Mouse (Mus musculus) adrenal gland, postnatal 14 days (tissue): ENCODE measurements around the gene Grasp. TPM values are rescaled to one million over a fixed set of nuclear protein-coding genes. Genes with fewer than 3 reads are reported as not detected.

Experiments
- DNase-seq: peaks from one replicate; pipeline ENCODE4 v3.0.0; 2021; ENCODE audit warnings: mixed read lengths
- total RNA-seq: library from RNA; stranded (reverse); gene quantifications from 2 replicates; pipeline ENCODE4 v1.2.3, GENCODE M21; 2021

Gene Grasp
- total RNA-seq, 1 experiment from 2014 or later = 29.7 TPM

DNA sequence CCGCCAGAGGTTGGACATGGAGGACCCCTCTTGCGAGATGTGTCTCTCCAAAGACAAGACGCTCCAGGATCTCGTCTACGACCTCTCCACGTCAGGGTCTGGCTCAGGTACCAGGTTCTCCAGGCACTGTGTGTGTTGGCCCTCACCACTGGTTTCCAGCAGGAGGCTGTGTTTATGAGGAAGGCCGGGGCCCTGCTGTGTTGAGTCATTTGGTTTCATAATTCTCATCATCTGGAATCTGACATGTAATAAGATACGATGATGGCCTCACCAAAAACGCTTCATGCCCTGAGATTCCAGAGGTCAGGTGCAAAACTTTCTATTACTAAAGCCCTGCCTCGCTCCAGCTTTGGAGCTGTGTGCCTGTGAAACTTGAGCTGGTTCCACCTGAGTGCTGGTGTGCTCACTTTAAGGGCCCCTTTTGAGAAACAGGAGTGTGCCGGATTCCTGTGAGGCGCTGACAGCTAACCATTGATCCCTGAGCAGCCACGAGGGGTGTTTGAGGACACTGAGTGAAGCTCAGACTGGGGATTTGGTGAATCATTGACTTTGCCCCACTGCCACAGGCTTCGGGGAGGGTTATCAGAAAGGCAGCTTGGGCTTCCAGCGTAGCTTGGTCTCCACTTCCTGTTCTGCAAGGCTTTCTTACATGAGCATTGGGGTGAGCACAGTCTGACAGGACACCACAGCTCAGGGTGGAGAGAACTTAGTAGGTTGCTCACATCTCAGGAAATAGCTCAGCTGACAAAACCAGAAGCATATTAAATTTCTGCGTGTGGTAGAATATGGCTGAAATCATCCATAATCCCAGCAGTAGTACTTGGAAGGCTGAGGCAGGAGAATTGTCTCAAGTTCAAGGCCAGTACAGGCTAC is 28.8 kb upstream of the Grasp start:
- no peak for DNase-seq

DNA sequence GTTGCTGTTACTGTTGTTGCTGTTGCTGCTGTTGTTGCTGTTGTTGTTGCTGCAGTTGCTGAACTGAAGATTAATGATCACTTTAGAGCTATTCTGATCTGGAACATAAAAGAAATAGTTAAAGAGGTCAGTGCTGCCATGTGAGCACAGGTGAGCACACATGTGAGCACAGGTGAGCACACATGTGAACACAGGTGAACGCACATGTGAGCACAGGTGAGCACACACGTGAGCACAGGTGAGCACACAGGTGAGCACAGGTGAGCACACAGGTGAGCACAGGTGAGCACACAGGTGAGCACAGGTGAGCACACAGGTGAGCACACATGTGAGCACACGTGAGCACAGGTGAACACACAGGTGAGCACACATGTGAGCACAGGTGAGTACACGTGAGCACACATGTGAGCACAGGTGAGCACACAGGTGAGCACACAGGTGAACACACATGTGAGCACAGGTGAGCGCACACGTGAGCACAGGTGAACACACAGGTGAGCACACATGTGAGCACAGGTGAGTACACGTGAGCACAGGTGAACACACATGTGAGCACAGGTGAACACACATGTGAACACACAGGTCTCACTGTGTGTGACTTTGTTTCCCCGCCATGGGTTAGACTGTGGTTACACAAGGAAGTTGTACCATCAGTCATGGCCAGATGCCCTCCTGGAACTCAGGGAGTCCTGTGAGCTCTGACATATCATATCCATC is 27.8 kb upstream of the Grasp start:
- DNase-seq = no peak

DNA sequence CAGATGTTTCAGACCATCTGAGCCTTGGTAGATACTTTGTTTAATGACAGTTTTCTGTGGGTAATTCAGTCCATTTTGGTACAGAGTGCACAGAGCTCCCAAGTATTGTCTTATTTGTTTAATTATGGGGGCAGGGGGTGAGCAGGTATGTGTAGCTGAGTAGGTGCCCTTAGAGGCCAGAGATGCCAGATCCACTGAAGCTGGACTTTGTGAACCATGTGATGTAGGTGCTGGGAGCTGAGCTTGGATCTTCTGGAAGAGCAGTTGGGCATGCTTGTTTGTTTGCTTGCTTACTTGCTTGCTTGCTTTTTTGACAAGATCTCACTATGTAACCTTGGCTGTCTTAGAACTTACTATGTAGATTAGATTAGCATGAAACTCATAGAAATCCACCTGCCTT is 27.0 kb upstream of the Grasp start:
- DNase-seq = no peak

DNA sequence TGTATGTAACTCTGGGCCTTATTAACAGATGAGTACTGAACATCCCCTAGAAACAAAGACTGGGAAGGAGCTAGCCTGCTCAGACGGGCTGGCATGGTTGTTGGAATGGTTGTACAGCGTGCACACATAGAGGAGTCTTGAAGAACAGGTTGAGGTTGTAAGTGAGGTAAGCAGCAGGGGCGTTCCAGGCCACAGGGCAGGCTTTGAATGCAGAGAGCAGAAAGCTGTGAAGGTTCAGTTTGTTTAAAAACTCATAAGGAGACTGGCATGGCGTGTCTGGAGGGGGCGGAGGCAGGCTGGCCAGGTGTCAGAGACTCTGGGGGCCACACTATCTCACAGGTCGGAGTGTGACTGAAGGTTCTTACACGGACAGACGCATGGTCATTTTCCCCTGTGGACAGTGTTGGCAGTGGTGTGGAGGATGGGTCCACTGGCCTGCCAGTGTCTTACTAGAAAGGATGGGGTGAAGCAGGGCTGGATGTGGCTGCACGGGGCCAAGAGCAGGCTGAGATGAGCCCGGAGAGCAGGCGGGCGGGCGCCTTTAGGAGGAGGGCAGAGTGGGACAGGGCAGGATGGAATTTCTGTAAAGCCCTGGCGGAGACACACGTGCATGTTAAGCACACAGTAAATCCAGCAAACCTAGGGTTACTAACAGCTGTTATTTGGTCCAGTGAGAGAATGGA is 26.4 kb upstream of the Grasp start:
- no peak for DNase-seq

DNA sequence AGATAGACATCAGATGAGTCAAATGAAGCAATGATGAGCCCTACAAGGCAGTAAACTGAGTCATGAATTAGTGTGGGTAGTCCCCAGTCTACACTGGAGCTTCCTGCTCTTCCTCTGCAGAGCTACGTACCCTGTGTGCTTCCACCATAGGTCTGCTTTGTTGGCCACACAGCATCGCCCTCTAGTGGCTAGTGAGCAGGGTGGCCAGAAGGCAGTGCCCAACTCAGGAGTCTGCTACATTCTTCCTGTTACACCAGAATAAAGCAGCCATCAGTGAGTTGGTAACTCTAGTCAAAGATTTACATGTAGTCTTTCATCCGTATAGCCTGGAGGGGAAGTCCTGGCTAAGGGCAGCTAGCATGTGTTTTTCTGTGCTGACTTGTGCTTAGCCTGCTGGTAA is 25.8 kb upstream of the Grasp start:
- DNase-seq = peak; percentile 84

DNA sequence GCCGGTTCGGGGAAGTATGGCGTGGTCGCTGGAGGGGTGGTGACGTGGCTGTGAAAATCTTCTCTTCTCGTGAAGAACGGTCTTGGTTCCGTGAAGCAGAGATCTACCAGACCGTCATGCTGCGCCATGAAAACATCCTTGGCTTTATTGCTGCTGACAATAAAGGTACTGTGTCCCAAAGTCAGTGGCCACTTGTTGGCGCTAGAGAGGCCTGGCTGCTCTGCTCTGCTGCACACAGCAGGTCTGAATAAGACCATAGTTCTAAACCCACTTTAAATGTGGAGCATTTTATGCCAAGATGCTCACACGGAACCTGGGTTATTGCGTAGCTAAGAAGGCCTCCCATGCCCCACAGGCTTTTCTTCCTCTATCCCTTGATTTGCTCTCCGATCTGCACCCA is 25.1 kb upstream of the Grasp start:
- DNase-seq = no peak

DNA sequence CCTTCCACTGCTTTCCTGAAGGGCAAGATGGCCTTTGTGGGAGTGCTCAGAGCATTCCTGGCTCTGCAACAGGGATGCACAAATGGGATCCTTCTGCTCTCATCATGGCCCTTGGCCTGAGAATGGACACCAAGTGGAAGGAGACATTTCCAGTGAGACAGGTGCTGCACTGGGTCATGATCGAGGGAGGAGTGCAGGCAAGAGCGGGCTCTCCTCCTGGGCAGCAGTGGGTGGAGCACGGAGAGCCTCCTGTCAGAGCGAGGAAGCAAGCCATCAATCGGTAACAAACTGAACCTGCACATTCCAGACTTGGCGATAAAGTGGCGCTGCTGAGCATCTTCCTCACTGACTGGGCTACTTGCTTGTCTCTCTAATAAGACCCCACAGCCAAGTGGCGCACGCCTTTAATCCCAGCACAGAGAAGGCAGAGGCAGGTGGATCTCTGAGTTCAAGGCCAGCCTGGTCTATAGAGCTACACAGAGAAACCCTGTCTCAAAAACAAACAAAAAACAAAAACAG is 23.2 kb upstream of the Grasp start:
- no peak for DNase-seq

DNA sequence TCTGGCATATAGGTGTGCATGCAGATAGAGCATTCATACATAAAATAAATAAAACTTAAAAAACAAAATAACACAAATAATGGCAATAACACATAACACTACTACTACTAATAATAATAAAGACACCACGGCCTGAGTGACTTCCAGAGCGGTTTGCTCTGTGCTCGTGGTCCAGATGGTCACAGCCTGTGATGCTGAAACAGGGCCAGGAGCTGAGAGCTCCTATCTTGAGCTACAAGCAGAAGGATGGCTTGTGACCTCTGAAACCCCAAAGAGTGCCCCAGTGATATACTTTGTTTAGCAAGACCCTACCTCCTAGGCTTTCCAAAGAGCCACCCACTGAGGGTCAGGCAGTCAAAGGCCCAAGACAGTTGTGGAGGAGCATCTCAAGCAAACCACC is 22.6 kb upstream of the Grasp start:
- DNase-seq = no peak

DNA sequence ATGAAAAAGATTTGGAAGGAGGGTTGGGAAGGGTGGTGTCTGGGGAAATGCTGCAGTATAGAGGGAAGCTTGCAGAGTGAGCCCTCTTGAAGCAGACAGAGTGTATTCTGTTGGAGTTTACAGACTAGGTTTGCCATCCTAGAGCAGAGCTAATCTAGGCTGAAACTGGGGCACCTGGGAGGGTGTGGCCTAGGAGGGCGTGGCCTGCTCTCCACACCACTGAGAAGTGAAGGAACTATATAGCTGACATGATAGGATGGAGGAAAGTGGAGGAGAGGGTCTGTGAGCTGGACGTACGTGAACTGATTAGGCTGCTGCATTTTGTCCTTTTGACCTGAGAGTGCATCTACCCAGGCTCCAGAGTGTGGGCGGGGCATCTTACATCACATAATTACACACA is 20.3 kb upstream of the Grasp start:
- no peak for DNase-seq

DNA sequence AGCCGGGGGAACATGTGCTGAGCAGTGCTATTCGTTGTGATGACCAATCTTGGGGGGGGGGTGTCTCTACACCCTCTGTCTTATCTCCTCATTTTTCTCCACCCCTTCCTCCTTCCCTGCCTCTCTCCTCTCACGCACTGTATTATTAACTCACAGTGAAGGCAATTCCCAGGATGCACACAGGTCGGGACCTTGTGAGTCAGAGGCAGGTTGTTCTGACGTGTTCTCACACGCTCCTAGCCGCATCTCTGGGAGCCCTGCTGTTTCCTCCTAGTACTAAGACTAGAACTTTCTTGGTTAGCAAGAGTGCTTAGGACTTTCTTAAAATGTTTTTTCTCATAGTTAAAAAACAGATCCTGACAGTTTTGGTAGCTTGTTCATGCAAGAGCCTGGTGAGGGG is 19.2 kb upstream of the Grasp start:
- no peak for DNase-seq

DNA sequence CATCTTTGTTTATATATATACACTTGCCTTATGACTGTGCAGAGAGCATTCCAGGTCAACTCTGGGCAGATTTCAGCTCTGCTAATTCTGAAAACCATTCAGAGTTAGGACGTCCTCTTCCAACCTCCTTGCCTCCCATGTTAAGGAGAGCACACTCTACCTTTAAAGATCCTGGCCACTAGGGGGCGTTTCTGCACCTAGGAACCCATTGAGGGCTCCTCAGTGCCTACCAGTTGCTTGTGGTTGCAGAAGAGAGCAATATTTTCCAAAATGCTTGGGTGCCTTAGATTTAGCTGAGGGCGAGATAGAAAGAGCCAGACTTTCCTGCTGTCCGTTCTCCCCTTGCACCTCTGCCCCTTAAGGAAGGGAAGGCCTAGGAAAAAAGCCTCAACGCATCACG is 13.8 kb upstream of the Grasp start:
- peak; percentile 83 for DNase-seq

DNA sequence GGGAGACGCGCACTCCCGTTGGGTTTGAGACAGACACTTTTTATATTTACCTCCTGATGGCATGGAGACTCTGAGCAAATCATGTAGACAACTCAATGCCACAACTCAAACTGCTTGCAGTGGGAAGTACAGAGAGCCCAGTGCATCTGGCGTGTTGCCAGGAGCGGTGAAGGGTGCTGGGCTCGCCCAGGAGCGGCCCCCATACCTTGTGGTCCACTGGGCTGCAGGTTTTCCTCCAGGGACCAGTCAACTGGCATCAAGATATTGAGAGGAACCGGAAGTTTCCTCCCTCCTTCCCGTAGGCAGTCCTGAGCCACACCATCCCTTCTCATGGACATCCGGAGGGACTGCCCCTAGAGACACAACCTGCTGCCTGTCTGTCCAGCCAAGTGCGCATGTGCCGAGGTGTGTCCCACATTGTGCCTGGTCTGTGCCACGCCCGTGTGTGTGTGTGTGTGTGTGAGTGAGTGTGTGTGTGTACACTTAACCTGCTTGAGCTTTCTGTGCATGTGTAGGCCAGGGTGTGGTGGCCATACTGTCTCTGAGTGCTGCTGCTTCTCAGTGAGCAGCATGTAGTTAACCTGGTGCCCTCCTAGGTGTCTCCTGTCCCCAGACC is 12.9 kb upstream of the Grasp start:
- no peak for DNase-seq

DNA sequence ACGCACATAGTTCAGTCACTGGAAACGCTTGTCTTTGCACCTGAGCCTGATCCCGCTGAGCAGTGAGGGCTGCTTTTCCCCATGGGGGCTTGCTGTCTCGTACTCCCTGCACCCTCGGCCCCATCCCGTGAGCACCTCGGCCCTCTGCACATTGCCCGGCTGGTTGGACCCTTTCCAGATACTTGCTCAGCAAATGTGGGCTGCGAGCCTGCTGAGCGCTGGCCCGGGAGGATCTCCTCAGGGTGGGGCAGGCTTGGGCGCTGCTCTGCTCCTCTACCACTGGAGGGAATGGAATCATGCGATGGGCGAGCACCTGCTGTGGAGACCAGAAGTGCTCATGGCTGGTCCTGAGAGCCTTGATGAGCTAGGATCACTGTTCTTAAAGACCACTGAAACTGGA is 11.6 kb upstream of the Grasp start:
- peak; percentile 60 for DNase-seq

DNA sequence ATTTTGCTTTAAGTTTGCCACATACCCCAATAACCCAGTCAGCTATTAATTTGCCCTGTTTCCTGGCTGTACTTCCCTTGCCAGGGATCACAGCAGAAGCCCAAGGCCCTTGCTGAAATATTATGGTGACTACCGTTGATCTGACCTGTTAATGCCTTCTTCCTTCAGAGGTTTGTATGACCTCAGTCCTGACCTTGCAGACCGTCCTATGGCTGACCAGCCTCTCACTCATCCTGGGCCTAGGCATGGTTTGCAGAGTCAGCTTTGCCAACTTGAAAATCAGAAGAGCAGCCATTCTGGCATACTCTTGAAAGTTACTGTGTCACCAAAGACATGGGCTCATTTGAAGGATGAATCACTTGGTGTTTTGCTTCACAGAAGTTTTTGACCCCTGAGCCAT is 8.9 kb upstream of the Grasp start:
- peak; percentile 64 for DNase-seq

DNA sequence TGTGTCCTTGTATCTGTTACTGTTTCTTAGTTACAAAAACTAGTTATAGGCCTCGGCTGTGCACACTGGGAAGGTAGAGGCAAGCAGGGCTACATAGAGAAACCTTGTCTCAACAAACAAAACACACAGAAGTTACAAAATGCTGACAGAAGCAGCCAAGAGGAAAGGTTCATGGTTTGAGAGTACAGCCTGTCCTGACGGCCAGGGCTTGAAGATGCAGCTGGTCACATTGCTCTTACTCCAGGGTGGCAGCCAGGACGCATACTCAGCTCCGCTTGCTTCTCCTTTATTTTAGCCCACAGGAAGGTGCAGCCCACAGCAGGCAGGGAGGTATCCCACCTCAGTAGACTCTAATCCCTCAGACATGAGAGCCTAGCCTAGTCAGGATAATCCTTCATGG is 8.0 kb upstream of the Grasp start:
- DNase-seq = no peak

DNA sequence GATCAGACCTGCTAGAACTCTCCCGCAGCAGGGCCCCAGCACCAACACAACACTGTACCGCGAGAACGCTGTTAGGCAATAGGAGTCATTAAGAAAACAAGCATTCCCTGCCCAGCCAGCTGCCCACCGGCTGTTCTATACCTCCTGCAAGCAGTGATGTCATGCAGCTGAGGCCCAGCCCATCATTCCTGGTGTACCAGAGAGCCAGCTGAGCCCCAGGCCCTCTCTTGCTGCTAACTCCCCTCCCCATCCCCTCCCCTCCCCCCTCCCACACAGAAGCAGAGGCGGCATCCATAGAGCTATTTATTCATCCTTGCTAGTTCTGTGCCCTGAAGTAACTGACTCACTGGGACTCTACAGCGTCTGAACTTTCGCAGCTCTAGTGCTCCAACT is 3.1 kb upstream of the Grasp start:
- DNase-seq = no peak

DNA sequence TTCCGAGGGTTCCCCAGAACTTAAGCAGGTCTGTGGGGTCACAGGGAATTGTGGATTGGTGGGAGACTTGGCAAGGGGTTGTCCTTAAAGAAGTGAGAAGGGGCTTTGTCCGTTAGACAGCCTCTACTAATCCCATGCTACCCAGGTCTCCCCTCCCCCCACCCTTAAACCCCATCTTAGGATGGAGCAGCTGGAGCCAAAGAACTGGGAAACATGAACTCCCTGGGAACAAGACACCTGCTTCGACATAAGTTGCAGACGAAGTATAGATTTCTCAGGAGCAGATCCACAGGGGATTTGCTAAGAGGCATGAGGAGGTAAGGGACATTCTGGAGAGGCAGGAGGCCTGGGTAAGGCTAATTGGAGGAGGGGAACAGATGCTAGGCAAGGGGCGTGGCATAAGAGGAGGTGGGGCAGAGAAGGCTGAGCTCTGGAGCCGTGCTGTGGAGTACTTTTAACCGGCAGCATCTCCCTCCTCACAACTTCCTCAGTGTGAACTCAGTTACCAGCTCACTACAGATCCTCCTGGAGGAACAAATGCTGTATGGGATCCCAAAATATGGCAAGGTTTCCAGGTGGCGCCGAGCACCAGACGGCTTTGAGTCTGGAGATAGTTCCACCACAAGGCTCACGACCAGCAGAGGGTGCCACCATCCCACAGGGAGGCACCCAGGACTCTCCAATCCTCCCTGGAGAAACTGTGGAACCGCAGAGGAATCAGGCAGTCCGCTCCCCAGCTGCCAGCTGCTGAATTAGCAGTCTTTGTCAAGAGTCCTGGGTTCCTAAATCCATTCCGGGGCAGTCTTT is 2.5 kb upstream of the Grasp start:
- DNase-seq = peak; percentile 96

DNA sequence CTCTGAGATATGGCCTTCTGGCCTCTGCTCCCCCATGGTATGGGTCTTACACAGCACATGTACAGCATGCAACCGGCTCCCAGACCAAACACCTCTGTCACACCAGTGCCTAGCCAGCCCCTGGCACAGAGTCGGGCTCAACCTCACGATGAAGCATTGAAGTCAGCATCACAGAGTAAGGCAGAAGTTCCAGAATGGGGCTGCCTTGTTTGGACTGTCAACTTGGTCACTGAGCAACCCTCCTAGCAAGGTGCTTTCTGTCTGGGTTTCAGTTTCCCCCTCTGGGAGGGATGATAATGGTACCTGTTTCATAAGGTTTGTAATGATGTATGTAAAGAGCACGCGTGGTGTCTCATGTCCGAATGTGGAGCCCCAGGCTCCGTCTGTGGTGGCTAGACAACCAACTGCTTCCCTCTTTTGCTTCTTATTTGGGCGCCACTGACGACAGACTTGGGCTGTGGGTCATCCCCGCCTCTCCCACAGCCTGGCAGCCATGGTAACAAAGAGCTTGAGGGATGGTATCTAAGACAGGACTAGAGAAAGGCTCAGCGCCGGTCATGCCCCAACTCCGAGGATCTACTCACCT is 998 bp upstream of the Grasp start:
- DNase-seq = no peak

DNA sequence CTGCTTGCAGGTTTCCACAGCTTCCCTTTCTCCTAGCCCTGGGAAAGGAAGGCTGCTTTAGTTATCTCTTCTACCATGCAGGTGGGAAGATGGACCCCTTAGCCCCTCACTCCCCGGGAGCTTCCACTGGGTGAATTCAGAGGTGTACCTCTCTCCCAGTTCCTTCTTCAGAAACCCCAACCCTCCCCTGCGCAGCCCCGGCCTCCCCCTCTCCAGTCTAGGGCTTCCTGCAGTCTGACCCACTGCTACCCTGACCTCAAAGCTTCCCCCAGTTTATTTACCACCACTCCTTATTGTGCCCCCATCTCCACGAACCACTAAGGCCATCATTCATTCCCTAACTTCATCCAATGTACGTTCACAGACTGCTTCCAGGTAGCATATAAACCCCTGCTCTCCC is 392 bp upstream of the Grasp start:
- no peak for DNase-seq

DNA sequence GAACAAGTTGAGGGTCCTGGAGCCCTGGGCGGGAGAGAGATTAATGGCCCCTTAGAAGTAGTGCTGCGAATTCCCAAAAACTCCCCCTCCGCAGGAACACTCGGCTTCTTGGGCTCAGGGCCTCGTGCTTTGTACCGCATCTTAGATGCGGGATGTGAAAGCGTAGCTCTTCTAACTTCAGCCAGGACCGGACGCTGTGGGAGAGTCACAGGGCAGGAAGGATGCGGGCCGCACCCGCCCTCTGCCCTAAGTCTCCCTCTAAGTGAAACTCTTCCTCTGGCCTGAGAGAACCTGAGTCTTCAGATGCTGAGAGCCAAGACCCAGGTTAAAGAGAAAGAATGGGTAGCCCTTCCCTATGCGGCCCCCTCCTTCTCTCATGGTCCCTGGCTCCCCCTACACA is 989 bp downstream of the Grasp start:
- no peak for DNase-seq

DNA sequence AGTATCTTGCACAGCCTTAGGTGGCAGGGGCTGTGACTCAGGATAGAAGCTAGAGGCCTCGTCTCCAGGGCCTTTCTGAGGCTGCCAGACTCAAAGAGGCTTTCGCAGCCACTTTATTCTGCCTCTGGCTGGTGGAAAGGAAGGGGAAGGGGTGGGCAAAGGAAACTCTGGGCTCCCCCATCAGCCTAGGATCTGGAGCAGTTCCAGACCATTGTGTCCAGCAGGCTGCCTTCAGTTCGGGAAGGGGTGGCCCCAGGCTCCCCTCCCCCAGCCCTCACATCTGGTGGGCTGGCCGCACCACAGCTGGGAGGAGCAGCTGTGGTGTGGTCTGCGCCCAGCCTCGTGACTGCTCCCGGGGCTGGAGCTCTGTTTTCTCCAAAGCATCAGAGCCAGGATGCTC is 4.0 kb downstream of the Grasp start:
- peak; percentile 80 for DNase-seq
